Mouse (Mus musculus) heart, adult 8-10 months (tissue): ENCODE data around the gene Gsap. TPM values are rescaled to one million over a fixed set of nuclear protein-coding genes. Genes with fewer than 3 reads are reported as not detected.
A peak's percentile ranks its signal among the peaks of the same experiment; 100 is the strongest.
"Not testable (repeated sequence)": the region's sequence is repeated elsewhere in the genome, so short reads cannot be mapped to it uniquely, and the experiment has no call there.

Source experiments
- DNase-seq: peaks from one replicate; pipeline ENCODE4 v3.0.0; 2022; ENCODE audit warnings: low spot score
- total RNA-seq, 4 experiments: library from RNA; stranded (reverse); gene quantifications; 2 replicates each; pipeline ENCODE4 v1.2.4; 2022

Gsap gene
- total RNA-seq, 4 experiments from 2014 or later: 3.9 to 6.5 (median 4.2) TPM

- DNase-seq: no peak
These were observed 74.7 kb downstream of the Gsap start for GRCm38 (mm10) chr5:21260746-21261145.

GRCm38 (mm10) chr5:21261202-21261844, 75.3 kb downstream of the Gsap start:
- no peak for DNase-seq

GRCm38 (mm10) chr5:21263202-21264055, 77.4 kb downstream of the Gsap start:
- no peak for DNase-seq

- DNase-seq: no peak
These were observed 78.4 kb downstream of the Gsap start for GRCm38 (mm10) chr5:21264352-21265021.

DNA sequence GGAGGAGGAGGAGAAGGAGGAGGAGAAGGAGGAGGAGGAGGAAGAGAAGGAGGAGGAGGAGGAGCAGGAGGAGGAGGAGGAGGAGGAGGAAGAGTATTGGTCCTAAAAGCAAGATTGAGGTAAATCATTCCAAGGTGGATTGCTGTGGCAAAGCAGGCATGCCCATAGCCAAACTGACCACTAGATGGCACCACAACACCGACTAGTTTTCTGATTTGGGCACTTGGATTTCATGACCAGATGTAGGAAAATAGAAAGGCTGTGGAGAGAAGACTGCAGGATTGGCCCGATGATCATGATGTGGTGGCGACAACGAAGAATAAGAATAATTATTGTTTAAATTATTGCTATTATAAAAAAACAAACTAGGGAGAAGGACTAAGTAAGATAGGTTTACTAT, 79.0 kb downstream of the Gsap start:
- DNase-seq: peak; percentile 87

- DNase-seq: peak; percentile 48
These were observed 81.0 kb downstream of the Gsap start for GRCm38 (mm10) chr5:21267090-21267489.

DNA sequence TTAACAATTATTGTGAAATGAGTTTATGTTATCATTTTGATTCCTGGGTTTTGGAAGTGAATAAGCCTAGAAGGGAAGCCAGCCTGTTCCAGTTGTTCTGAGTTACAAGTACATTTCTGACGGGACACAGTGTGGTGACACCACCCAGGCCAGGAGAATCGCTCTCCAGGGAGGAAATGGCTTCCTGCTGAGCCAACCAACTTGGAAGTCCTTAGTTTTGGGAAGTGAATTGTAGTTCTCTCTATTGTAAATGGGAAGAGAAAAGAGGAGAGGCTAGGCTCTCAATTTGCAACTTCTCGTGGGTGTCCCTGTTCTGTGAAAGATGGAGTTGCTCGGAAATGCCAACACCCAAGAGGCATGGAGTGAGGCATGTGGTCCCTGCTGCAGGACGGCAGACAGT, 83.4 kb downstream of the Gsap start:
- DNase-seq: peak; percentile 82

DNA sequence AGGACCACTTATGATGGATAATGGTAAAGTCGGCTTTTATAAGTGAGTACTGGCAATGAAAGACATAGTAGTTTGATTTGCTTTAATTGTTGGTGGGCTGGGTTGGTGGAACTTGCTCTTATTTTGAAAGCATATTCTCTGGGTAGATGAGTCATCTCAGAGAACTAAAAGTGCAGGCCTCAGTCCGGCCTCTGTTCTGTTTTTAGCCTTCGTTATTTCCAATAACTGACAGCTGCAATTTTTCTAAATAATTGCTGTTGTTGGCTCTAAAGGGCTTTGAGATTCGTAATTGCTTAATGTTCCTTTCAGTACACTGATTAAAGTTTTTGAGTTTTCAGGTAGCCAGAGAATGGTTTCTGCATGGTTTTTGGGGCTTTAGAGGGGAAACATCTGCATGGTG, 84.7 kb downstream of the Gsap start:
- peak; percentile 68 for DNase-seq

DNA sequence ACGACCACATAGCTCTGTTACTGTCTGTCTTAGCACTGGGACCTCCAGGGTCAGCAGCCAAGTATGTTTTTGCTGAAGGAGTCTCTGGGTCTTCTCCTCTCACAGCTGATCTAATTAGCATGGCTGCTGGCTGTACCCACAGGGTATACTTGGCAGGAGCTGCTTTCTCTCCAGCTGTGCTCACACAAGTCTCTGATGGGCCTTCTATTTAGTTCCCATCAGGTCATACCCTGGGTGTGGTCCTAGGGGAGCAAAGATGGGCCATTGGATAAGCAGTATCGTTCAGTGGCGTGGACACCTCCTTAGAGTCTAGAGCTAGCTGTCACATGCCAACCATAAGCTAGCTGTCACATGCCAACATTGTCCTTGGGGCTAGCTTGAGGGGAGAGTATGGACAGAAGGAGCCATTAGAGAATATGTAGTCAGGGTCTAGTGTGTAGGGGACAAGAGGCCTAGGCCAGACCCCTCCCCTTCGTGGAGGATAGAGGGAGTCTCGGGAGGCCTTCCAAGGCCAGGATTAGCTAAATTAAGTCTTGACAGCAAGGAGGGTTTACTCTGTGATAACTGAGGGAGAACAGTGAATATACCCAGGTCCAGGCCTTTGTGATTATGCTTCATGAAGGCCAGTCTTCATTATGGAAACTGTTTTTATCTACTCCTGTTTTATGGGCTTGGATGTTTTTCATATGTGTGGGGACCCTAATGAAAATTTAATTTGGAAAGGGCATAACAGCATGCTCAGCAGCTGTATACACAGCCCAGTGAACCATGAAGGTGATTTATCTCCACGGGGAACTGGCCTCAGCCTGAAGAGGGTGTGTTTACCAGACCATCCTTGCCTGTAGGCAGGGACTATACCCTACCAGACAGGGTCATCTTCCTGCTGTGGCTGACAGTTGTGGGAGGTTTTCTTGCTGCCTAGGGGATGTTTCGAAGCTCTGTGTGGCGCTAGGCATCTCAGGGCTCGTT, 85.6 kb downstream of the Gsap start:
- no peak for DNase-seq

GRCm38 (mm10) chr5:21277685-21278084, 91.6 kb downstream of the Gsap start:
- not testable (repeated sequence) for DNase-seq

- DNase-seq: peak; percentile 66
These were observed 97.5 kb downstream of the Gsap start for GRCm38 (mm10) chr5:21283356-21284062.

DNA sequence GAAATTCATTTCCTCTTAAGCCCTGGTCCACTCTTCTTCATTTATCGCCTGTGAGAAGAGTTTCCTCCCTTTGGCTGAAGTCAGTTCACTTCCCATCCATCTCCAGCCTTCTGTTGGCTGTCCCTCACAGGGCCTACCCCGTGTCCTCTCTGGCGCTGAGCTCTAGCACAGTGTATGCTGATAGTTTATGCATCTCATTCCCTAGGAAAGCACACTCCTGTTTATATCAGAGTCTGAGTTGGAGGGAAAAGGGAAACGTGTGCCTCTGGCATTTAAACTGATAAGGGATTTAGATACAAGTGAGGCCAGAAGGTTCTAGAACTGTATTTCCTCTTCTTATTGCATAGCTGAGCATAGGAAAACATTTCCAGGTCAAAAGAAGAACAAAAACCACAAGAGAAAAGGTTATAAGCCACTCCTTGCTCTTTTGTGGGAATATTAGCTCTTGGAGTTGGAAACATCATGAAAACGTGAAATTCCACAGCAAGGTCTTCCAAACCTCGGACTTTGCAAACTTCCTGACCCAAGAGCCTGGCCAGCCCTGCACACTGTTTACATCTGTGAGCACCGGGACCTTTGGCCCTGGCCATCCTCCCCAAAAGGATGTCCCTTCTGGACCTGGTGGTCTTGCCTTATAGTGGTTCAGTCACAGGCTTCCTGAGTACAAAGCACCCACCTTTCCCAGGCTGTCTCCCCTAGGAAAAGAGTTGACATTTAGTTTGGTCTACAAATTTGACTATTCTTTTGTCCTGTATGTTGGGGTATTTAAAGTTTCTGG, 102.8 kb downstream of the Gsap start:
- no peak for DNase-seq

- DNase-seq: no peak
These were observed 104.5 kb downstream of the Gsap start for GRCm38 (mm10) chr5:21290594-21290993.

- no peak for DNase-seq
These were observed 109.6 kb downstream of the Gsap start for GRCm38 (mm10) chr5:21295683-21296082.

DNA sequence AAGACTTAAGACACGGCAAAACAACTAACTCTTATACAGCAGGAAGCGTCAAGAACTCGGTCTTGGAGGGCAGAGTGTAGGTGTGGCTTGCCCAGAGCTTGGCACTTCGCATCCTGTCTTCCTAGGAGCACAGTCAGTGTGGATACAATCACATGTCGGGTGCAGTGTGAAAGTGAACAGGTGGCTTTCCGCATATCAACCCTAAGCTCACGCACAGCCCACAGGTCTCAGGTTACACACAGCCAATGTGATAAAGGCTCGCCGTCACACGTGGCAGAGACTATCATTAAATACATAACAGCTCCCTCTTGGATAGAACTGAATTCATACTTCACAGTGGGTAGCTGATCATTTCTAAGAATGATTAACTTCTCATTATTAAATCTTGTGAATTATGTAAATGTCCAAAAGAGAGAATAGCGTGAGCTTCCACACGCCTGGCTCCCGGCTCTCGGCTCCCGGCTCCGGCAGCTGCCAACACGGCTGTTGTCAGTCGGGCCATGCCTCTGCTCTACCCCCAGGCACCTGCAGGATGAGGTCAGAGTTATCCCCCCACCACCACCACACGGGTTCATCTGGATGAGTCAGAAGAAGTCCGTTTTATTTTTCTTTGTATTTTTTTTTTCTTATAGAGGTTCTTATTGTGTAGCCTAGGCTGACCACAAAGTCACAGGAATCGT, 113.2 kb downstream of the Gsap start:
- no peak for DNase-seq

DNA sequence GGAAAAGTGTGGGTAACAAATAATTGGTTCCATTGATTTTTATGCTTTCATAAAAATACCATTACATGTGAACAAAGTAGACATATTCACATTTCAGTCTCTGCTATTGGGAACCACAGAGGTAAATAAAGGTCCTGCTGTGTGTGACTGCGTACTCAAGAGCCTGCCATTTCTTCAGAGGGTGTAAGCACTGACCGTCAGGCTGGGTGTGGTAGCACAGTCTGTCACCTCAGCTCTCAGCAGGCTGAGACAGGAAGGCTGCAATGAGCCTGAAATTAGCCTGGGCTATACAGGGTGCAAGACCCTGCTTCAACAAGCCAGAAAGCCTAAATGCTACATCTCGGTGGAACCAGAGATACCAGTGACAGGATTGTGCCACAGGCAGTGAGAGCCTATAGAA, 114.0 kb downstream of the Gsap start:
- no peak for DNase-seq

DNA sequence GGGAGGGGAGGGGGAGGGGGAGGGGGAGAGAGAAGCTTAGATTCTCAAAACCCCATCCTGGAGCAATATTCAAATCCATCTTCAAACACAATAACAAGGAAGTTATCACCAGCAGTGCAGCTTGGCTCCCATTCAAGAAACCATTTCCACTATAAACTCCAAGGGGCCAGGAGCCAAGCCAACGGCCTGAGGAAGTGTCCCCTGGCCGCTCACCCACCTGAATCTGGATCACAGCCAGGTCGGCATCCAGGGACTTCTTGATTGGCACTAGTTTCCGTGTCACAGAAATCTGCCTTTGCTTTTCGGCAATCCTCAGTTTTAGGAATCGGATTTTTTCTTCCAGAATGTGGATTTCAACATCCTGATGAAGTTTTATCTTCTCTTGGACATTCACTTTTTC, 115.0 kb downstream of the Gsap start:
- DNase-seq: peak; percentile 26

- no peak for DNase-seq
These were observed 121.1 kb downstream of the Gsap start for GRCm38 (mm10) chr5:21307165-21307564.

DNA sequence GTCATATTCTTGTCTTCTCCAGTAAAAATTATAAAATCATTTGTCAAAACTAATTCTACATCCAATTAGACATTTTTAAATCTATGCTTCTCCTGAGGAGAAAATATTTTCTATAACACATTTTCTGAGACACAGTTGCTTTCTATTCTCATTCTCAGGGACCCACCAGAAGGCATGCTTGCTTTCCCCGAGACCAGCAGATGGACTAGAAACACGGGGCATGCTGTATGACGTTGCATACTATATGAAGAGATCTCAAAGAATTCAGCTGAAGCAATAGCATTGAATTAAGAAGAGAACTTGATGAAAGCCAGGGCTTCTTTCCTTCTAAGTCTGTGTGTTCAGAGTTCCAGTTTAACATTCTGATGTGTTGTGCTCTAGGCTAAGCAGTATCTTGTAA, 128.6 kb downstream of the Gsap start:
- DNase-seq: no peak
